Mouse (Mus musculus): Measurements from ENCODE around the gene Dennd1c. TPM values are rescaled to one million over a fixed set of nuclear protein-coding genes. Genes with fewer than 3 reads are reported as not detected.

The Dennd1c gene
- polyA plus RNA-seq (2015; fragmentation: Nextera tagmentation; extraction: Ambion mirVana): 3.8 and 4.7 TPM in 2 replicates

GRCm38 (mm10) chr17:57078336-57078735, at the start of gene Dennd1c:
Gene Dennd1c, minus strand, starts transcription at chr17:57078514.
- Histone ChIP-seq H3K36me3 (ENCODE audit: control insufficient read depth, insufficient read depth, low read length) (peaks cover 17% of the 10 kb centered on the region), H3K27me3 (replicated peaks; ENCODE audit: control insufficient read depth, insufficient read depth, low read length) (no peaks in the 10 kb centered on the region; the same call in 1 of the 2 replicates), H3K9me3 (ENCODE audit: control insufficient read depth, low read length) (no peaks in the 10 kb centered on the region), H3K4me3 (ENCODE audit: low read length) (no peak within 1 kb of the TSS), H3K27ac (ENCODE audit: low read depth, low read length) (no peak within 1 kb of the TSS), H3K4me1 (ENCODE audit: control insufficient read depth, insufficient read depth, low read depth, low read length) (no peaks in the 10 kb centered on the region), H3K4me2 (ENCODE audit: low read length) (no peak within 1 kb of the TSS), H3K9ac (ENCODE audit: low read depth, low read length) (no peak within 1 kb of the TSS)
- 59% methylated on average over 6 of the region's 6 CpGs for WGBS
- peak; percentile 32; the same call in 1 of the 2 replicates for ATAC-seq

DNA sequence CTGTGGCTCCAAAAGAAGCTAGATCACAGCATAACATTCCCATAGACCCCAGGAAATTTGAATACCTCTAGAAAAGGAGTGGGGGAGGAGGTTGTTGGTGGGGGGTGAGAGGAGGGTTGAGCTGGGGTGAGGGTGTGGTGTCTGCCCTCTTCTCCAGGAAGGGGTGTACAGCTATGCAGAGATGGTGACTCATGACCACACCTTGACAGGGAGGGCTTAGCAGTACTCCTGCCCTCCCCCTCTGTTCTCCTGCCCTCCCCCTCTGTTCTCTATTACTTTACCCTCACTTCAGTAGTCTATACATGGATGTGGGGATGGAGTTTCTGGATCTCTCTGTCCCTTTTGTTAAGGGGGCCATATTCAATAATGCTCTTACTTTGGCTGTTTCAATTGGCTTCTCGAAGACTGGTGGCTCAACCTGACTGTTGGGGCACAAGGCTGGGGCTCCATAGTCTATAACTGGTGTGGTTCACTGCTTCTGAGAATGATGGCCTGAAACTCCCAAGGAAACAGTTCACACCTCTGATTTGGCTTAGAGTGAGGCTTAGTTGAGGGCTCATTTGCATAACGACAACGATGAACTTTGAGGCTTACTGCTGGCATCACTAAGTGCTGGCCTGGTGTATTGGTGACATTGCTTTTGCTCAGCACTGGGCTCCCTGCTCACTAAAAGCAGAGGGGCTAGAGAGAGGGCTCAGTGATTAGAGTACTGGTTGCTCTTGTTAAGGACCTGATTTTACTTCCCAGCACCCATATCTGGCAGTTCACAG, 47.7 kb upstream of the Dennd1c start:
- Histone ChIP-seq H3K27ac (ENCODE audit: low read depth, low read length) (no peak overlapping the region), H3K4me1 (ENCODE audit: control insufficient read depth, insufficient read depth, low read depth, low read length) (no peaks in the 10 kb centered on the region), H3K9me3 (ENCODE audit: control insufficient read depth, low read length) (no peaks in the 10 kb centered on the region), H3K27me3 (replicated peaks; ENCODE audit: control insufficient read depth, insufficient read depth, low read length) (no peaks in the 10 kb centered on the region), H3K4me2 (ENCODE audit: low read length) (no peak overlapping the region), H3K36me3 (ENCODE audit: control insufficient read depth, insufficient read depth, low read length) (no peaks in the 10 kb centered on the region), H3K4me3 (ENCODE audit: low read length) (no peak overlapping the region), H3K9ac (ENCODE audit: low read depth, low read length) (no peak overlapping the region)
- ATAC-seq: no peak
- WGBS: 73% methylated on average over 3 of the region's 3 CpGs

- WGBS: 82% methylated on average over 4 of the region's 4 CpGs
- ATAC-seq: no peak
These were observed 46.5 kb upstream of the Dennd1c start for GRCm38 (mm10) chr17:57124792-57125191.

DNA sequence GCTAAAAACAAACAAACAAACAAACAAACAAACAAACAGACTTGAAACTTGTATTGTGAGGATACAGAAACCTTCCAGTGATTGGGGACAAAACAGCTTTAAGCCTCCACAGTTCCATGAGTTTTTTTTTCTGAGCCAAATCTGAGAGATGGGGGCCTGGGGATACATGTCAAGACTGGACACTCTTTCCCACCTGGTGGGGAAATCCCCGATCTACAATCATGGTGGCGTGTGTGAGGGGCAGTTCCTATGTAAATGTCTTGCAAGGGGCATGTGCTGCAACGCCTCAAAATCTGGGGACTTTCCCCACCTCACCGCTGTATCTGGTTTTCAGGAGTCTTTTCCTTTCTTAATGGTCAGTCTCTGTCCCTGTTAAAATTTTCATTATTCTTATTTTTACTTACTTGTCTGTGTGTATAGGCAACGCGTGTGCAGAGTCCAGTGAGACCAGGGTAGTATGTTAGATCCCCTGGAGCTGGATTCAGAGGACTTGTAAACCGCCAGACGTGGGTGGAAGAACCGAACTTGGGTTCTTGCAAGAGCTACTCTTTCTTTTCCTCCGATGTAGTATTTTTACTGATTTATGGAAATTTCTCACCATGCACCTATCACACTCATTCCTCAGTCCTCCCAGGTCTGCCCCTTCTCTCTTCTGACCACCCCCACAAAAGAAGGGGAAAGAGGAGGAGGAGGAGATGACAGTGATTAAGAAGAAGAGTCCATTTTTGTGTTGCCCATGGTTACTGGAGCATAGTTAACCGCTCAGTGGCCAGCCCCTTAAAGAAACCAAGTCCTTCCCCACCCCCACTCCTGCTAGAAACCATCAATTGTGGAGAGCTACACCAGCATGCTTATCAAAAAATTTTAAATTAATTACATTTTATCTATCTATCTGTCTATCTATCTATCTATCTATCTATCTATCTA, 45.1 kb upstream of the Dennd1c start:
- Histone ChIP-seq H3K4me2 (ENCODE audit: low read length) (no peak overlapping the region), H3K4me1 (ENCODE audit: control insufficient read depth, insufficient read depth, low read depth, low read length) (no peaks in the 10 kb centered on the region), H3K27ac (ENCODE audit: low read depth, low read length) (no peak overlapping the region), H3K9me3 (ENCODE audit: control insufficient read depth, low read length) (no peaks in the 10 kb centered on the region), H3K27me3 (replicated peaks; ENCODE audit: control insufficient read depth, insufficient read depth, low read length) (no peaks in the 10 kb centered on the region), H3K36me3 (ENCODE audit: control insufficient read depth, insufficient read depth, low read length) (no peaks in the 10 kb centered on the region), H3K9ac (ENCODE audit: low read depth, low read length) (no peak overlapping the region), H3K4me3 (ENCODE audit: low read length) (no peak overlapping the region)
- ATAC-seq: no peak
- 89% methylated on average over 11 of the region's 11 CpGs for WGBS

More at GRCm38 (mm10) chr17:57124792-57125191, 46.5 kb upstream of the Dennd1c start:
- Histone ChIP-seq H3K27me3 (replicated peaks; ENCODE audit: control insufficient read depth, insufficient read depth, low read length) (no peaks in the 10 kb centered on the region), H3K4me3 (ENCODE audit: low read length) (no peak overlapping the region), H3K9ac (ENCODE audit: low read depth, low read length) (no peak overlapping the region), H3K4me1 (ENCODE audit: control insufficient read depth, insufficient read depth, low read depth, low read length) (no peaks in the 10 kb centered on the region), H3K4me2 (ENCODE audit: low read length) (no peak overlapping the region), H3K36me3 (ENCODE audit: control insufficient read depth, insufficient read depth, low read length) (no peaks in the 10 kb centered on the region), H3K27ac (ENCODE audit: low read depth, low read length) (no peak overlapping the region), H3K9me3 (ENCODE audit: control insufficient read depth, low read length) (no peaks in the 10 kb centered on the region)

DNA sequence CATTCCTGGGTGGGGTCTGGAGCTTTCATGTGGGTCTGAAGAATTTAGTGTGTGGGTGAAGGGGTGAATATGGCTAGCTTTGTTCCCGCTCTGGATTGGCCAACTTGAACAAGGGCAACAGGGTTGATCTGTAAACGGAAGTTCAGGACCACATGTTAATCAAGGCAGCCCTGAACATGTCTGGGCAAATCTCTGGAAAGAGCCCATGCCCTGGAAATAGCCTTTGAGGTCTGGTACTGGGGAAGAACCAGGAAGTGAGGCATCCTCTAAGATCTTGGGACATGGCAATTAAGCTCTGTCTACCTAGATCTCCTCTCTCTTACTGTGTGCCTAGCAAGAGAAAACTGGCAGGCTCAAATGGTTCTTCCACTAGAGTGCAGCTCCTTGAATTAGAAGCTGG, 43.5 kb upstream of the Dennd1c start:
- H3K4me2 ChIP-seq (ENCODE audit: low read length): no peak overlapping the region
- no peak for ATAC-seq
- no peaks in the 10 kb centered on the region for H3K36me3 ChIP-seq (ENCODE audit: control insufficient read depth, insufficient read depth, low read length)
- no peaks in the 10 kb centered on the region for H3K9me3 ChIP-seq (ENCODE audit: control insufficient read depth, low read length)
- H3K27me3 ChIP-seq (replicated peaks; ENCODE audit: control insufficient read depth, insufficient read depth, low read length): no peaks in the 10 kb centered on the region
- WGBS: 97% methylated on average over 2 of the region's 2 CpGs
- no peak overlapping the region for H3K27ac ChIP-seq (ENCODE audit: low read depth, low read length)
- H3K4me3 ChIP-seq (ENCODE audit: low read length): no peak overlapping the region
- H3K9ac ChIP-seq (ENCODE audit: low read depth, low read length): no peak overlapping the region
- H3K4me1 ChIP-seq (ENCODE audit: control insufficient read depth, insufficient read depth, low read depth, low read length): no peaks in the 10 kb centered on the region

DNA sequence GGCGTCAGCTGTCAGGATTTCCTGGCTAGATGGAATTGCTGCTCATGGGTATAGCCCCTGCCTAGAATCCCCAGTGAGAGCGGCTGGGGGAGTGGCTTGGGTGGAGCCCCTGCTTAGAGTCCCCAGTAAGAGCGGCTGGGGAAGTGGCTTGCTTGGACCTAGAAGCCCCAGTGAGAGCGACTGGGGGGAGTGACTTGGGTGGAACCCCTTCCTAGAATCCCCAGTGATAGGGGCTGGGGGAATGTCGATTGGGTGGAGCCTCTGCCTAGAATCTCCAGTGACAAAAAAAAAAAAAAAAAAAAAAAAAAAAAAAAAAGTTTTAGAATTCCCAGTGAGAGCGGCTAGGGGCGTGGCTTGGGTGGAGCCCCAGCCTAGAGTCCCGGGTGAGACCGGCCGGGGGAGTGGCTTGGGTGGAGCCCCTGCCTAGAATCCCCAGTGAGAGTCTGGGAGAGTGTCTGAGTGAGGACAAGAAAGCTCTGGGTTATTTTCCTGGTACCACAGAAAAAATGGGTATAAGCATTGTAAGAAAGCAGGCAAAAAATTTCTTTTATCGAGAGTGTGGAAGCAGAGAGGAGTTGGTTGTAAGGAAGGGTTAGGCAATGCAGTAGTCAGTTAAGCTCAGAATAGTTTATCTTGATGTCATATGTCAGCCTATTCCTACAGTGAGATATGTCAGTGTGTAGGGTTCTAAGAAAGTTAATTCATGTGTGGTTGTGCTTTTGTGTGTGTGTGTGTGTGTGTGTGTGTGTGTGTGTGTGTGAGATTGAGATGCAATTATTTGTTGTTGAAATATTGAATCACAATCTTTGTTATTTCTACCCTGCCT, 40.4 kb upstream of the Dennd1c start:
- no peak overlapping the region for H3K9ac ChIP-seq (ENCODE audit: low read depth, low read length)
- H3K4me1 ChIP-seq (ENCODE audit: control insufficient read depth, insufficient read depth, low read depth, low read length): no peaks in the 10 kb centered on the region
- no peaks in the 10 kb centered on the region for H3K9me3 ChIP-seq (ENCODE audit: control insufficient read depth, low read length)
- H3K4me2 ChIP-seq (ENCODE audit: low read length): peak overlapping the region; percentile 1; the same call in 1 of the 2 replicates
- no peaks in the 10 kb centered on the region for H3K27me3 ChIP-seq (replicated peaks; ENCODE audit: control insufficient read depth, insufficient read depth, low read length)
- H3K27ac ChIP-seq (ENCODE audit: low read depth, low read length): no peak overlapping the region
- 1% methylated on average over 11 of the region's 11 CpGs for WGBS
- H3K36me3 ChIP-seq (ENCODE audit: control insufficient read depth, insufficient read depth, low read length): no peaks in the 10 kb centered on the region
- ATAC-seq: peak; percentile 48; the same call in 1 of the 2 replicates
- no peak overlapping the region for H3K4me3 ChIP-seq (ENCODE audit: low read length)

GRCm38 (mm10) chr17:57116801-57117200, 38.5 kb upstream of the Dennd1c start:
- Histone ChIP-seq H3K9me3 (ENCODE audit: control insufficient read depth, low read length) (no peaks in the 10 kb centered on the region), H3K4me2 (ENCODE audit: low read length) (no peak overlapping the region), H3K36me3 (ENCODE audit: control insufficient read depth, insufficient read depth, low read length) (no peaks in the 10 kb centered on the region), H3K27me3 (replicated peaks; ENCODE audit: control insufficient read depth, insufficient read depth, low read length) (no peaks in the 10 kb centered on the region), H3K27ac (ENCODE audit: low read depth, low read length) (no peak overlapping the region), H3K4me3 (ENCODE audit: low read length) (no peak overlapping the region), H3K9ac (ENCODE audit: low read depth, low read length) (no peak overlapping the region), H3K4me1 (ENCODE audit: control insufficient read depth, insufficient read depth, low read depth, low read length) (no peaks in the 10 kb centered on the region)
- ATAC-seq: no peak
- WGBS: 88% methylated on average over 2 of the region's 2 CpGs

DNA sequence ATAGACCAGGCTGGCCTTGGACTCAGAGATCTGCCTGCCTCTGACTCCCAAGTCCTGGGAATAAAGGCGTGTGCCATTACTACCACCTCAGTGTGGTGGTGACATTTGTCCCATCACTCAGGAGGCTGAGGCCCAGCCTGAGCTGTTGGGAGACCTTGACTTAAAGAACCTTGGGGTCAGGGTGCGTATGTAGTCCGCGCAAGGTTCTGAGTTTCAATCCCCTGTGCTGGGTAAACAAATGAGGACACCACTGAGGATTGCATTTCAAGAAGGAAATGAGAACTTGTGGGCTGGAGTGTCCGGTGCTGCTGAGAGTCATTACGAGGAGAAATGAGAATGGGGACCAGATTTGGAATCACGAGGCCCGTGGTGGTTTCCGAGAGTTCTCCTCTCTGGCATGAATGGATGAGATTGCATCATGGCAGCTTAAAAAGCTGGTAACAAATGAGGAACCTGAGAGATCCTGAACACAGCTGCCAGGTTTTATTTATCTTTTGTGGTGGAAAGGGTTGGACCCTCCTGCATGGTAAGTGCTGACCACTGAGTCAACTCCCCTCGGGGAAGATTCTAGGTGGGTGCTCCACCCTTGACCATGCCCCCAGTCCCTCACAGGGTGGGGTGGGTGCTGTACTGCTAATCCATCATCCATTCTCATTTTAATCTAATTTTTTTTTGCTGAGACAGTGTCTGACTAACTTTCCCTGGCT, 34.6 kb upstream of the Dennd1c start:
- Histone ChIP-seq H3K36me3 (ENCODE audit: control insufficient read depth, insufficient read depth, low read length) (no peaks in the 10 kb centered on the region), H3K9me3 (ENCODE audit: control insufficient read depth, low read length) (no peaks in the 10 kb centered on the region), H3K4me2 (ENCODE audit: low read length) (no peak overlapping the region), H3K27ac (ENCODE audit: low read depth, low read length) (no peak overlapping the region), H3K27me3 (replicated peaks; ENCODE audit: control insufficient read depth, insufficient read depth, low read length) (no peaks in the 10 kb centered on the region), H3K4me3 (ENCODE audit: low read length) (no peak overlapping the region), H3K4me1 (ENCODE audit: control insufficient read depth, insufficient read depth, low read depth, low read length) (no peaks in the 10 kb centered on the region), H3K9ac (ENCODE audit: low read depth, low read length) (no peak overlapping the region)
- no peak for ATAC-seq
- WGBS: 94% methylated on average over 10 of the region's 10 CpGs

Measured in hindbrain, embryonic 16.5 days (tissue).